Mouse (Mus musculus): Measurements from ENCODE around the gene Tctex1d4. TPM values are rescaled to one million over a fixed set of nuclear protein-coding genes. Genes with fewer than 3 reads are reported as not detected.

The Tctex1d4 gene
- total RNA-seq, 2 experiments from 2014 or later, result 0.31 TPM; not detected in 1

GRCm38 (mm10) chr4:117134601-117134995 is 8.0 kb downstream of the Tctex1d4 start:
- no peak for DNase-seq
- intact Hi-C loops (cut with DNase I), result no loop called here

GRCm38 (mm10) chr4:117136034-117136433 is 9.4 kb downstream of the Tctex1d4 start:
- intact Hi-C loops (cut with DNase I), result no loop called here

GRCm38 (mm10) chr4:117138295-117139216 is 12.0 kb downstream of the Tctex1d4 start:
- intact Hi-C loops (cut with DNase I), result loop anchor here (2.0 kb wide), 1 partner anchor 36 kb away; no protein-coding TSS in a partner anchor
- no peak for DNase-seq

More at GRCm38 (mm10) chr4:117136034-117136433, 9.4 kb downstream of the Tctex1d4 start:
- no peak for DNase-seq

GRCm38 (mm10) chr4:117139217-117139612 is 12.6 kb downstream of the Tctex1d4 start:
- intact Hi-C loops (cut with DNase I), result loop anchor here (2.0 kb wide), 1 partner anchor 36 kb away; no protein-coding TSS in a partner anchor
- DNase-seq, result peak in 1 of 2 experiments; percentile 56

- intact Hi-C loops (cut with DNase I), result loop anchor here (1.0 to 2.0 kb wide), 2 partner anchors 138 to 312 kb away; no protein-coding TSS in a partner anchor
- DNase-seq, result no peak
Measured at GRCm38 (mm10) chr4:117140613-117141012, 14.0 kb downstream of the Tctex1d4 start.

GRCm38 (mm10) chr4:117143023-117143422 is 16.4 kb downstream of the Tctex1d4 start:
- intact Hi-C loops (cut with DNase I), result no loop called here
- DNase-seq, result no peak

GRCm38 (mm10) chr4:117145248-117145647 is 18.7 kb downstream of the Tctex1d4 start:
- intact Hi-C loops (cut with DNase I), result no loop called here
- DNase-seq, result no peak

GRCm38 (mm10) chr4:117146176-117146575 is 19.6 kb downstream of the Tctex1d4 start:
- intact Hi-C loops (cut with DNase I), result no loop called here
- peak; percentile 75 to 92 for DNase-seq

GRCm38 (mm10) chr4:117148047-117148713 is 21.6 kb downstream of the Tctex1d4 start:
- intact Hi-C loops (cut with DNase I), result no loop called here
- DNase-seq, result no peak

GRCm38 (mm10) chr4:117148815-117149214 is 22.2 kb downstream of the Tctex1d4 start:
- intact Hi-C loops (cut with DNase I), result no loop called here

GRCm38 (mm10) chr4:117149291-117150211 is 23.0 kb downstream of the Tctex1d4 start:
- intact Hi-C loops (cut with DNase I), result no loop called here
- no peak for DNase-seq

More at GRCm38 (mm10) chr4:117148815-117149214, 22.2 kb downstream of the Tctex1d4 start:
- DNase-seq, result no peak

GRCm38 (mm10) chr4:117150212-117150733 is 23.7 kb downstream of the Tctex1d4 start:
- DNase-seq, result no peak
- intact Hi-C loops (cut with DNase I), result no loop called here

GRCm38 (mm10) chr4:117151416-117151815 is 24.8 kb downstream of the Tctex1d4 start:
- intact Hi-C loops (cut with DNase I), result no loop called here
- no peak for DNase-seq

- DNase-seq, result no peak
- intact Hi-C loops (cut with DNase I), result no loop called here
Measured at GRCm38 (mm10) chr4:117152714-117153113, 26.1 kb downstream of the Tctex1d4 start.

- DNase-seq, result no peak
- intact Hi-C loops (cut with DNase I), result no loop called here
Measured at GRCm38 (mm10) chr4:117155020-117155791, 28.6 kb downstream of the Tctex1d4 start.

GRCm38 (mm10) chr4:117155792-117156355 is 29.3 kb downstream of the Tctex1d4 start, which contains the start of gene Rps8:
Rps8 (minus strand) TSS chr4:117156243.
- DNase-seq, result peak; percentile 92 to 93
- intact Hi-C loops (cut with DNase I), result no loop called here

- intact Hi-C loops (cut with DNase I), result no loop called here
- DNase-seq, result no peak
Measured at GRCm38 (mm10) chr4:117156372-117156771, 29.8 kb downstream of the Tctex1d4 start.

- no peak for DNase-seq
- intact Hi-C loops (cut with DNase I), result no loop called here
Measured at GRCm38 (mm10) chr4:117159666-117160065, 33.1 kb downstream of the Tctex1d4 start.

GRCm38 (mm10) chr4:117161183-117161582 is 34.6 kb downstream of the Tctex1d4 start:
- DNase-seq, result no peak
- intact Hi-C loops (cut with DNase I), result no loop called here
